Mouse (Mus musculus): ENCODE results near the gene Rps3. TPM values are rescaled to one million over a fixed set of nuclear protein-coding genes. Genes with fewer than 3 reads are reported as not detected.

The Rps3 gene
- polyA plus RNA-seq, 1 experiment from 2014 or later = 870 TPM

DNA sequence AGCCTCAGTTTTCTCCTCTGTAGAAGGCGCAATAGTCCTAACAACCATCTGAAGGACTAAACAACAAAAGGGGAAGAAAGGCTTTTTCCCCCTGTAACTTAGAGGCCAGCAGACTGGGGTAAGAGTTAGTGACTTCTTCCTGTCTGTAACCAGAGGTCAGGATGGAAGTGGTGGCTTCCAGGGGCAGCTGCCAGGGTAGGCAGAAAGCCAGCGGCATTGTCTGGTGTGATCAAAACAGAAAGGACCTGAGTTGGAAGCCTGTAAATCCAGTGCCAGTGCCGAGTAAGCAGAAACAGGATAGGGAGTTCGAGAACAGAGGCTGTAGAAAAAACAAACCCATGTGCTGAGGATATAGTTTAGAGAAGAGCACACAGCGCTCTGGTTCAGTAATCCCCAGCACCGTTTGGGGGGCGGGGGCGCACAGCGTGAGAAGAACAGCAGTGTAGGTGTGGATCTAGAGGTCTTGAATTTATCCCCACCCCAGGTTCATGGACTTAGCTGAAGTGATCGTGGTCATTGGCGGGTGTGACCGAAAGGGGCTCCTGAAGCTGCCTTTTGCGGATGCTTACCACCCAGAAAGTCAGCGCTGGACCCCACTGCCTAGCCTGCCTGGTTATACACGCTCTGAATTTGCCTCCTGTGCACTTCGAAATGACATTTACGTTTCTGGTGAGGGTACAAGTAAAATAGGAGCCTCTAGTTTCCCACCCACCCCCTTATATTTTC lies 13.7 kb downstream of the Rps3 start:
- Histone ChIP-seq H3K27me3 (ENCODE audit: control insufficient read depth, insufficient read depth, low read length) (no peaks in the 10 kb centered on the region), H3K27ac (ENCODE audit: low read depth, low read length) (no peak overlapping the region), H3K9ac (ENCODE audit: low read depth, low read length) (no peak overlapping the region; the same call in 1 of the 2 replicates), H3K4me1 (ENCODE audit: control insufficient read depth, insufficient read depth, low read length) (peaks cover 29% of the 10 kb centered on the region), H3K4me3 (ENCODE audit: low read length) (no peak overlapping the region), H3K36me3 (ENCODE audit: control insufficient read depth, insufficient read depth, low read length) (peaks cover 20% of the 10 kb centered on the region), H3K4me2 (replicated peaks; ENCODE audit: low read depth, low read length) (no peak overlapping the region), H3K9me3 (ENCODE audit: control insufficient read depth, low read length) (no peaks in the 10 kb centered on the region)
- no peak for ATAC-seq (ENCODE audit: low FRiP score, low TSS enrichment)
- 68% methylated on average over 17 of the region's 17 CpGs for WGBS

DNA sequence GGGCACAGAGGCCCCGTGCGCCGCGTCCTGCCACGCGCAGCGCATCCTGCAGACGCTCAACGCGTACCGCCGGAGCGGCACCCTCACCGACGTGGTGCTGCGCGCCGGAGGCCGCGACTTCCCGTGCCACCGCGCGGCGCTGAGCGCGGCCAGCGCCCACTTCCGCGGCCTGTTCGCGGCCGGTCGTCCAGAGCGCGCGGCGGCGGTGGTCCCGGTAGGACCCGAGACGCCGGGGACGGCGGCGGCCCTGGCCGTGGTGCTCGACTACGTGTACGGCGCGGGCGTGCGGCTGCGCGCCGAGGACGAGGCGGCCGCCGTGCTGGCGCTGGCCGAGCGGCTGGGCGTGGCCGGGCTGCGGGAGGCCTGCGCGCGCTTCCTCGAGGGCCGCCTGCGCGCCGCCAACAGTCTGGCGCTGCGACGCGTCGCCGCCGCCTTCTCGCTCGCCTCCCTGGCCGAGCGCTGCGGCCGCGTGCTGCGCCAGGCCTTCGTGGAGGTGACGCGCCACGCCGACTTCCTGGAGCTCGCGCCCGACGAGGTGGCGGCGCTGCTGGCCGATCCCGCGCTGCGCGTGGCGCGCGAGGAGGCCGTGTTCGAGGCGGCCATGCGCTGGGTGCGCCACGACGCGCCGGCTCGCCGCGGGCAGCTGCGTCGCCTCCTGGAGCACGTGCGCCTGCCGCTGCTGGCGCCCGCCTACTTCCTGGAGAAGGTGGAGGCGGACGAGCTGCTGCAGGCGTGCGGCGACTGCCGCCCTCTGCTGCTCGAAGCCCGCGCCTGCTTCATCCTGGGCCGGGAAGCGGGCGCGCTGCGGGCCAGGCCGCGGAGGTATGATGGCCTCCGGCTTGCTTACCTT lies 15.0 kb downstream of the Rps3 start:
- Histone ChIP-seq H3K4me2 (replicated peaks; ENCODE audit: low read depth, low read length) (peak overlapping the region; percentile 63), H3K9me3 (ENCODE audit: control insufficient read depth, low read length) (no peaks in the 10 kb centered on the region), H3K9ac (ENCODE audit: low read depth, low read length) (peak overlapping the region; percentile 73), H3K36me3 (ENCODE audit: control insufficient read depth, insufficient read depth, low read length) (peaks cover 14% of the 10 kb centered on the region), H3K27ac (ENCODE audit: low read depth, low read length) (peak overlapping the region; percentile 79), H3K27me3 (ENCODE audit: control insufficient read depth, insufficient read depth, low read length) (no peaks in the 10 kb centered on the region), H3K4me1 (ENCODE audit: control insufficient read depth, insufficient read depth, low read length) (peaks cover 29% of the 10 kb centered on the region), H3K4me3 (ENCODE audit: low read length) (peak overlapping the region; percentile 52)
- WGBS = 2% methylated on average over 127 of the region's 145 CpGs
- ATAC-seq (ENCODE audit: low FRiP score, low TSS enrichment) = peak; percentile 80

DNA sequence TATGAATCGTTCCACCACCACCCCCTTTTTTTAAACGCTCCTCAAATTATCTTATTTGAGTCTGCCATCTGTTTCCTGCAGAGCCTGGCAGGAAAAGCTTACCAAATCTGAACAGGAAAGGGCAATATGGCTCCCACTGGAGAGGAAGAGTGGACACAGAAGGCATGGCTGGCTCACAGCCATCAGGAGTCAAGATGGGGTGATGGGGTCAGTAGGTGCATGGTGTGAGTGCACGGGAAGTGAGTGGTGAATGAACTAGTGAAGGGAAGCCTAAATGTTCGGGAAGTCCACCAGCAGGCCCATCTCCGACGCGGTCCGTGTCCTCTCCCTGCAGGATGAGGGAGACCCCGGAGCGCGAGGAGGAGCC lies 15.6 kb downstream of the Rps3 start:
- ATAC-seq (ENCODE audit: low FRiP score, low TSS enrichment) = no peak; the same call in none of the 2 replicates
- Histone ChIP-seq H3K4me3 (ENCODE audit: low read length) (peak overlapping the region; percentile 52), H3K27me3 (ENCODE audit: control insufficient read depth, insufficient read depth, low read length) (no peaks in the 10 kb centered on the region), H3K4me1 (ENCODE audit: control insufficient read depth, insufficient read depth, low read length) (peaks cover 29% of the 10 kb centered on the region), H3K27ac (ENCODE audit: low read depth, low read length) (peak overlapping the region; percentile 79), H3K4me2 (replicated peaks; ENCODE audit: low read depth, low read length) (peak overlapping the region; percentile 63), H3K36me3 (ENCODE audit: control insufficient read depth, insufficient read depth, low read length) (peaks cover 9% of the 10 kb centered on the region; the same call in 1 of the 2 replicates), H3K9ac (ENCODE audit: low read depth, low read length) (peak overlapping the region; percentile 73), H3K9me3 (ENCODE audit: control insufficient read depth, low read length) (no peaks in the 10 kb centered on the region)
- 25% methylated on average over 11 of the region's 11 CpGs for WGBS

DNA sequence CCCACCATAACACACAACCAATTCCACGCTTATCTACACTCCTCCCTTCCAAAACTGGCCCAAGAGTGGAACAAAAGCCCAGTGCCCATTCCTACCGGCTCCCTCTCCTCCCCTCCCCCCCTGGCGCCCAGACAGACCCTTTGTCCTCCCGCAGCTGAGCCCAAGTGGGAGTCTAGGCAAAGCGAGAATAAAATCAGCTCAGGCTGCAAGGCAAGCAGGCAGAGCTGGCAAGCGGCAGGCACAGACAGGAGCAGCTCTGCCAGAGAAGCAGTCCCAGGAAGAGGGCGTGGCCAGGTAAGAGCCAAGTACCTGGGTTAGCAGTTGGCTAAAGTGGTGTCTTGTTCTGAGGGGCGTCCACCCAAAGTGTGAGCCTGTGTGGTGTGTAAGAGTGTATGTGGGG lies 17.7 kb downstream of the Rps3 start, which contains the start of gene Klhl35:
Klhl35 (plus strand) TSS at position 194 of the 400 bp plus-strand sequence.
- Histone ChIP-seq H3K27ac (ENCODE audit: low read depth, low read length) (no peak within 1 kb of the TSS), H3K4me2 (replicated peaks; ENCODE audit: low read depth, low read length) (no peak within 1 kb of the TSS), H3K9ac (ENCODE audit: low read depth, low read length) (no peak within 1 kb of the TSS), H3K27me3 (ENCODE audit: control insufficient read depth, insufficient read depth, low read length) (no peaks in the 10 kb centered on the region), H3K4me1 (ENCODE audit: control insufficient read depth, insufficient read depth, low read length) (peaks cover 29% of the 10 kb centered on the region), H3K36me3 (ENCODE audit: control insufficient read depth, insufficient read depth, low read length) (no peaks in the 10 kb centered on the region; the same call in 1 of the 2 replicates), H3K4me3 (ENCODE audit: low read length) (no peak within 1 kb of the TSS), H3K9me3 (ENCODE audit: control insufficient read depth, low read length) (no peaks in the 10 kb centered on the region)
- WGBS = 29% methylated on average over 8 of the region's 8 CpGs
- no peak for ATAC-seq (ENCODE audit: low FRiP score, low TSS enrichment)

DNA sequence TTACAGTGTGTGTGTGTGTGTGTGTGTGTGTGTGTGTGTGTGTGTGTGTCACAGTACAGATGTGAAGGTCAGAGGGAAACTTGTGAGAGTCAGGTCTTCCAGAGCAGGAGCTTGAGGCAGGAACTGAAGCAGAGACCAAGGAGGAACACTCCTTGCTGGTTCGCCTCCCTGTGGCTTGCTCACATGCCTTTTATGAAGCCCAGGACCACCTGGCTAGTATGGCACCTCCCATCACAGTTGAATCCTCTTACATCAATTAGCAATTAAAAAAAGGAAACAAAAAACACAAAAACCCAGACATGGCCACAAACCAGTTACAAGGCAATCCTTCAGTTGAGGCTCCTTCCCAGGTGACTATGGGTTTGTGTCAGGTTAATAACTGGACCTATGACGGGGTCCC lies 20.4 kb downstream of the Rps3 start:
- Histone ChIP-seq H3K4me1 (ENCODE audit: control insufficient read depth, insufficient read depth, low read length) (peaks cover 13% of the 10 kb centered on the region; the same call in 1 of the 2 replicates), H3K9ac (ENCODE audit: low read depth, low read length) (no peak overlapping the region), H3K4me3 (ENCODE audit: low read length) (no peak overlapping the region), H3K4me2 (replicated peaks; ENCODE audit: low read depth, low read length) (no peak overlapping the region), H3K36me3 (ENCODE audit: control insufficient read depth, insufficient read depth, low read length) (no peaks in the 10 kb centered on the region; the same call in 1 of the 2 replicates), H3K27me3 (ENCODE audit: control insufficient read depth, insufficient read depth, low read length) (no peaks in the 10 kb centered on the region), H3K9me3 (ENCODE audit: control insufficient read depth, low read length) (no peaks in the 10 kb centered on the region), H3K27ac (ENCODE audit: low read depth, low read length) (no peak overlapping the region)
- WGBS = 87% methylated on average over 2 of the region's 2 CpGs
- ATAC-seq (ENCODE audit: low FRiP score, low TSS enrichment) = no peak

DNA sequence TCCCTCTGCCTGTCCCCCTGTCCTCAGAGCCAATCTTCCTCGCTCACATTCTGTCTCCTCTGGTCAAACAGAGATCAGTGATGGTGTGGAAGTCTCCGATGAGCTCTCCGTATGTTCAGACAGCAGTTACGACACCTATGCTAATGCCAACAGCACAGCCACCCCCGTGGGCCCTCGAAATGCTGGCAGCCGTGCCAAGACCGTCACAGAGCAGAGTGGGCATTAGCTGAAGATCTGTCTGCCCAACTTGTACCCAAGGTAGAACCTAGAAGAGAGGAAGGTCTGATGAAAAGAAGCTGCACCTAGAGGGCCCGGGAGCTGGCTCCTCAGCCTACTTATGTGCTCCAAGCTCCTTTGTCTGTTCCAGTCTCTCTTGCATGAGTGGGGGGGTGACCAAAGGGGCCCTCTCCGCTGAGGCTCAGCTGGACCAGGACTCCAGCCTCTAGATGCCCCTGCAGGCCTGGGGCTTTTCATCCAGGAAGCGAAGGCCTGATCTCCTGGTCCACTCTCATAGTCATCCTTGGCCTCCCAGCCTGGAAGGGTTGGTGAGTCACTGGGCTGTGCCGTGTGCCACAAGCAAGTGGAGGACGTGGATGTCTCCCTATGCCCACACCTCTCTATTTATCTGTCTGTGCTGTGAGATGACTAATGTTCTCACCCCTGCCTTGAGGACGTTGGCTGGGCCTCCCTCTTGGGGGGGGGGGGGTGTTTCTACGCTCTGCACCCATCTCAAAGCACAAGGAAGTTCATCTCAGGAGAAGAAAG lies 23.5 kb downstream of the Rps3 start:
- no peaks in the 10 kb centered on the region for H3K4me1 ChIP-seq (ENCODE audit: control insufficient read depth, insufficient read depth, low read length)
- ATAC-seq (ENCODE audit: low FRiP score, low TSS enrichment) = no peak
- no peak overlapping the region for H3K27ac ChIP-seq (ENCODE audit: low read depth, low read length)
- no peaks in the 10 kb centered on the region; the same call in 1 of the 2 replicates for H3K36me3 ChIP-seq (ENCODE audit: control insufficient read depth, insufficient read depth, low read length)
- no peak overlapping the region for H3K4me2 ChIP-seq (replicated peaks; ENCODE audit: low read depth, low read length)
- no peaks in the 10 kb centered on the region for H3K9me3 ChIP-seq (ENCODE audit: control insufficient read depth, low read length)
- no peaks in the 10 kb centered on the region for H3K27me3 ChIP-seq (ENCODE audit: control insufficient read depth, insufficient read depth, low read length)
- no peak overlapping the region for H3K9ac ChIP-seq (ENCODE audit: low read depth, low read length)
- H3K4me3 ChIP-seq (ENCODE audit: low read length) = no peak overlapping the region
- 89% methylated on average over 15 of the region's 15 CpGs for WGBS

DNA sequence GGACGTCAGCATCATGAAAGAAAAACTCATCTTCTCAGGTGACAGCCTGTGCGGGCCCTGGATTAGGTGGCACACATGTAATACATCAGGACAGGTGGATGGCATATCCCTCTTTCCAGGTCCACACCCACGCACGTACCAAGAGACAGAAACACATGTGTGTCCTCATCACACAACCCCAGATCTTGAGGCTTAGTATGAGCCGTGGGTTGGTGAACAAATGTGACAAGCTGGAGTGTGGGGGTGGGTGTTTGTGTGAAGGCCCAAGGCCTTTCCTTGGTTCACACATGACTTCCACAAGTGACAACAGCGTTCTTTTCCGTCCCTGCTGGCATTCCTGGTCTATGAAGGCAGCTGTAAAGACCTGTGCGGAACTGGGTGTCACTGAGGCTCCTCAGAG lies 24.7 kb downstream of the Rps3 start:
- 75% methylated on average over 8 of the region's 8 CpGs for WGBS
- Histone ChIP-seq H3K36me3 (ENCODE audit: control insufficient read depth, insufficient read depth, low read length) (no peaks in the 10 kb centered on the region; the same call in 1 of the 2 replicates), H3K27me3 (ENCODE audit: control insufficient read depth, insufficient read depth, low read length) (no peaks in the 10 kb centered on the region), H3K9me3 (ENCODE audit: control insufficient read depth, low read length) (no peaks in the 10 kb centered on the region), H3K27ac (ENCODE audit: low read depth, low read length) (no peak overlapping the region), H3K4me2 (replicated peaks; ENCODE audit: low read depth, low read length) (no peak overlapping the region), H3K9ac (ENCODE audit: low read depth, low read length) (no peak overlapping the region), H3K4me3 (ENCODE audit: low read length) (no peak overlapping the region), H3K4me1 (ENCODE audit: control insufficient read depth, insufficient read depth, low read length) (peaks cover 7% of the 10 kb centered on the region; the same call in 1 of the 2 replicates)
- no peak for ATAC-seq (ENCODE audit: low FRiP score, low TSS enrichment)

DNA sequence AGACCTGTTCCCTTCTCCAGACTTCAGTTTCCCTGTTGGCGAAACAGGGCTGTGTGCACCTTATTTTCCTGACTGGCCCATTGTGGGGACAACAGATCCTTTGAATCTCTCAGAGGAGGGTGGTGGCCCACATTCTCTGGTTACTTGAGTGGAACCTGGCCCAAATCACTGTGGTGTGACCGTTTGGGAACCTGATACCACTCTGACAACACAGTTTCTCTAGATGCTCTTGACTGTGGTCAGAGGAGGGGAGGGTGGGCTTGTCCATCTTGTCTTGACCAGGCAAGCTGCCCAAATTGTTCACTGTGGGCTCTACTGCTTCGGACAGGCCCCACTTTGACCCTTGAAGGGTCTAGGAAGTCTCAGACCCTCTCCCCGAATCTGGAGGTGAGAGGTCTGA lies 29.5 kb downstream of the Rps3 start:
- Histone ChIP-seq H3K4me1 (ENCODE audit: control insufficient read depth, insufficient read depth, low read length) (peaks cover 14% of the 10 kb centered on the region), H3K36me3 (ENCODE audit: control insufficient read depth, insufficient read depth, low read length) (no peaks in the 10 kb centered on the region), H3K27ac (ENCODE audit: low read depth, low read length) (peak overlapping the region; percentile 47), H3K9me3 (ENCODE audit: control insufficient read depth, low read length) (no peaks in the 10 kb centered on the region), H3K9ac (ENCODE audit: low read depth, low read length) (no peak overlapping the region), H3K4me3 (ENCODE audit: low read length) (no peak overlapping the region), H3K27me3 (ENCODE audit: control insufficient read depth, insufficient read depth, low read length) (no peaks in the 10 kb centered on the region), H3K4me2 (replicated peaks; ENCODE audit: low read depth, low read length) (no peak overlapping the region)
- peak; percentile 63 for ATAC-seq (ENCODE audit: low FRiP score, low TSS enrichment)
- 40% methylated on average over 4 of the region's 4 CpGs for WGBS
